Mouse (Mus musculus): ENCODE results near the gene Gramd4. TPM values are rescaled to one million over a fixed set of nuclear protein-coding genes. Genes with fewer than 3 reads are reported as not detected.

Gramd4 gene
- polyA plus RNA-seq, 1 experiment from 2014 or later, result 15.1 TPM

- WGBS (ENCODE audit: insufficient replicate concordance), result 86% methylated on average over 10 of the region's 10 CpGs
- no peak for ATAC-seq
- H3K9me3 ChIP-seq (replicated peaks), result no peaks in the 10 kb centered on the region
- no peak overlapping the region for H3K27ac ChIP-seq
- no peaks in the 10 kb centered on the region for H3K4me1 ChIP-seq
- peaks cover 91% of the 10 kb centered on the region for H3K36me3 ChIP-seq
- H3K4me2 ChIP-seq, result no peak overlapping the region
- no peak overlapping the region for H3K9ac ChIP-seq
- H3K4me3 ChIP-seq, result no peak overlapping the region
- H3K27me3 ChIP-seq (replicated peaks), result no peaks in the 10 kb centered on the region
These were observed 73.2 kb downstream of the Gramd4 start for GRCm38 (mm10) chr15:86130657-86131056.

GRCm38 (mm10) chr15:86134941-86135783, 77.7 kb downstream of the Gramd4 start:
- ATAC-seq, result no peak
- H3K4me2 ChIP-seq, result no peak overlapping the region
- no peaks in the 10 kb centered on the region for H3K27me3 ChIP-seq (replicated peaks)
- WGBS (ENCODE audit: insufficient replicate concordance), result 47% methylated on average over 18 of the region's 18 CpGs
- no peak overlapping the region for H3K4me3 ChIP-seq
- H3K9me3 ChIP-seq (replicated peaks), result no peaks in the 10 kb centered on the region
- H3K27ac ChIP-seq, result no peak overlapping the region
- peaks cover 64% of the 10 kb centered on the region for H3K36me3 ChIP-seq
- H3K4me1 ChIP-seq, result no peaks in the 10 kb centered on the region
- H3K9ac ChIP-seq, result no peak overlapping the region

GRCm38 (mm10) chr15:86137638-86138037, 80.1 kb downstream of the Gramd4 start:
- 45% methylated on average over 4 of the region's 4 CpGs for WGBS (ENCODE audit: insufficient replicate concordance)
- no peak overlapping the region for H3K4me3 ChIP-seq

DNA sequence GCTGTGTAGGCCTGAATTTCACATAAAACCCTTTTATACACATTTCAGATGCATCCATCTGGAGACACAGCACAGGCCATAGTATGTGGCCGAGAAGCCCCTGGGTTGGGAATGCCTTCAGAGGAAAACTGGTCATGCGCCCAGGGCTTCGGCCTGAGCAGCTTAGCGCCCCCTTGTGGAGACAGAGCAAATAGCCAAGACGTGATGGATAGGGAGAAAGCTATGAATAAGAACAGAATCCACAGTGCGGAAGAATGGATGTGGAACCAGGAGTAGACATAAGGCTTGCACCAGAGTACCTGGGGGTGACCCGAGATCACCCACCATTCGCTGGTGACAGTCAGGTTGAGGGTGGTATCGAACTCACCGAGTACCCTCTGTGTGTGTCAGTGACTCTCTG, 82.8 kb downstream of the Gramd4 start:
- Histone ChIP-seq H3K9me3 (replicated peaks) (no peaks in the 10 kb centered on the region), H3K4me1 (no peaks in the 10 kb centered on the region), H3K4me2 (no peak overlapping the region), H3K27me3 (replicated peaks) (no peaks in the 10 kb centered on the region), H3K27ac (no peak overlapping the region), H3K9ac (no peak overlapping the region), H3K36me3 (peaks cover 30% of the 10 kb centered on the region), H3K4me3 (no peak overlapping the region)
- 34% methylated on average over 10 of the region's 10 CpGs for WGBS (ENCODE audit: insufficient replicate concordance)
- ATAC-seq, result no peak

More at GRCm38 (mm10) chr15:86137638-86138037, 80.1 kb downstream of the Gramd4 start:
- H3K4me1 ChIP-seq, result no peaks in the 10 kb centered on the region
- no peaks in the 10 kb centered on the region for H3K9me3 ChIP-seq (replicated peaks)
- H3K36me3 ChIP-seq, result peaks cover 50% of the 10 kb centered on the region
- no peaks in the 10 kb centered on the region for H3K27me3 ChIP-seq (replicated peaks)
- no peak overlapping the region for H3K4me2 ChIP-seq
- no peak overlapping the region for H3K9ac ChIP-seq
- ATAC-seq, result no peak
- H3K27ac ChIP-seq, result no peak overlapping the region

DNA sequence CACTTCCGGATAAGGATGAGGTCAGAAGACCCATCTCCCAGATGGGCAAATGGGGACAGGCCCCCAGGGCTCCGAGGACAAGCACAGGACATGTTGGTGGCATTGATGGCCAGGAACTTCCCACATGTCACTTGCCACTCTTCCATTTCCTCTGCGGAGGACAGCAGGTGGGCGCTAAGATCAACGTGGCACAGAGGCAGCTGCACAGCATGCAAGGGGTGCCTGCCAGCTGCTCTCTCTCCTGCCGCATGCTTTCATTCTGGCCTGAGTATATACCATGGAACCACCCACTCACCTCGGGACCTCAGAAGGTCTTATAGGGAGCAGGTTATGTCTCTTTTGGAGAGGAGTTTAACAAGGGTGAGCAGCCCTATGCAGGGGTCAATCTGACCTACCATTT, 87.1 kb downstream of the Gramd4 start:
- no peaks in the 10 kb centered on the region for H3K9me3 ChIP-seq (replicated peaks)
- 71% methylated on average over 7 of the region's 7 CpGs for WGBS (ENCODE audit: insufficient replicate concordance)
- H3K4me1 ChIP-seq, result no peaks in the 10 kb centered on the region
- no peaks in the 10 kb centered on the region for H3K27me3 ChIP-seq (replicated peaks)
- no peak overlapping the region for H3K9ac ChIP-seq
- H3K4me3 ChIP-seq, result no peak overlapping the region
- no peak overlapping the region for H3K27ac ChIP-seq
- no peak for ATAC-seq
- H3K36me3 ChIP-seq, result peaks cover 35% of the 10 kb centered on the region
- H3K4me2 ChIP-seq, result no peak overlapping the region

- Histone ChIP-seq H3K4me3 (no peak overlapping the region), H3K9me3 (replicated peaks) (no peaks in the 10 kb centered on the region), H3K4me1 (no peaks in the 10 kb centered on the region), H3K4me2 (no peak overlapping the region), H3K9ac (no peak overlapping the region), H3K27me3 (replicated peaks) (no peaks in the 10 kb centered on the region), H3K27ac (no peak overlapping the region), H3K36me3 (peaks cover 35% of the 10 kb centered on the region)
- ATAC-seq, result no peak
- WGBS (ENCODE audit: insufficient replicate concordance), result 69% methylated on average over 7 of the region's 7 CpGs
These were observed 87.6 kb downstream of the Gramd4 start for GRCm38 (mm10) chr15:86145046-86145445.

DNA sequence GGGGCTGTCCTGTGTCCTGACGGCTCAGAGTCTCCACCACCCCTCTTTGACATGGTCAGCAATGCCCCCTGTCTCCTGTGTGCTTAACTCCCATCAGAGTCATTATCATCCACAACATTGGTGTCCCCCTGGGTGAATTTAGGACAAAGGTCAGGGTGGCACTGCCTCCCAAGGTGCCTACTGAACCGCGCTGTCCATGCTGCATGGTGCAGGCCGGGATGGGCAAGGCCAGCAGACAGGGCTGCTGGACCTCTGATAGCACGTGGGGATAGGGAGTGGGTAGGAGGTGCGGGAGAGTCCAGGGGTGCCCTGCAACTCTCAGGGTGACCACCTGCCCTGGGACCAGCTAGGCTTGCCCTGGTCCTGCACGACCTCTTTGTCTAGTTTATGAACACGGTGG, 89.4 kb downstream of the Gramd4 start:
- Histone ChIP-seq H3K27me3 (replicated peaks) (no peaks in the 10 kb centered on the region), H3K9ac (no peak overlapping the region), H3K4me3 (no peak overlapping the region), H3K4me2 (no peak overlapping the region), H3K36me3 (peaks cover 45% of the 10 kb centered on the region), H3K27ac (no peak overlapping the region), H3K9me3 (replicated peaks) (no peaks in the 10 kb centered on the region), H3K4me1 (no peaks in the 10 kb centered on the region)
- no peak for ATAC-seq
- WGBS (ENCODE audit: insufficient replicate concordance), result 75% methylated on average over 8 of the region's 8 CpGs

GRCm38 (mm10) chr15:86150593-86150992, 93.1 kb downstream of the Gramd4 start:
- Histone ChIP-seq H3K9ac (no peak overlapping the region), H3K4me2 (no peak overlapping the region), H3K27ac (no peak overlapping the region), H3K27me3 (replicated peaks) (no peaks in the 10 kb centered on the region), H3K4me3 (no peak overlapping the region), H3K36me3 (peaks cover 57% of the 10 kb centered on the region), H3K9me3 (replicated peaks) (no peaks in the 10 kb centered on the region), H3K4me1 (no peaks in the 10 kb centered on the region)
- ATAC-seq, result no peak
- 78% methylated on average over 4 of the region's 4 CpGs for WGBS (ENCODE audit: insufficient replicate concordance)

GRCm38 (mm10) chr15:86153481-86153960, 96.0 kb downstream of the Gramd4 start:
- Histone ChIP-seq H3K9ac (no peak overlapping the region), H3K4me1 (no peaks in the 10 kb centered on the region), H3K36me3 (peaks cover 47% of the 10 kb centered on the region), H3K4me3 (no peak overlapping the region), H3K27me3 (replicated peaks) (no peaks in the 10 kb centered on the region), H3K9me3 (replicated peaks) (no peaks in the 10 kb centered on the region), H3K27ac (no peak overlapping the region), H3K4me2 (no peak overlapping the region)
- 78% methylated on average over 12 of the region's 12 CpGs for WGBS (ENCODE audit: insufficient replicate concordance)
- ATAC-seq, result no peak

DNA sequence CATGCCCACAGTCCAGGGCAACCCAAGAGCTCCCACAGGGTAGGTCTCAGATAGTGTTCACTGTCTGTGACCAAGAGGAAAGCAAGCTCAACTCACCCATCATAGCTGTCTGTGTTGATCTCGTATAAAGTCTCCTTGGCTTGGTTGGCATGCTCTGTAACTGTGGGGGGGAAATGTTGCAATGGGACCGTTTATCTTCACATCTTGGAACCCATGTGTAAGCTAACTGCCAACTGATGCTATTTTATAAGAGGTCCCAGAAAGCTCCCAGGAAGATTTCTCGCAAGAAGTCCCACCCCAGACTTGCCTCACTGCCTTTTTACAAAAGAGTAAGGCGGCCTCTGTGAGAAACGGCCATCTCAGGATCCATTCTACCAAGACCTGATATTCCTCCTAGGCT, 99.0 kb downstream of the Gramd4 start:
- Histone ChIP-seq H3K36me3 (peaks cover 31% of the 10 kb centered on the region), H3K9ac (no peak overlapping the region), H3K4me3 (no peak overlapping the region), H3K4me2 (no peak overlapping the region), H3K27me3 (replicated peaks) (no peaks in the 10 kb centered on the region), H3K27ac (no peak overlapping the region), H3K9me3 (replicated peaks) (no peaks in the 10 kb centered on the region), H3K4me1 (peaks cover 11% of the 10 kb centered on the region; the same call in 1 of the 2 replicates)
- no peak for ATAC-seq
- WGBS (ENCODE audit: insufficient replicate concordance), result 71% methylated on average over 5 of the region's 5 CpGs

- no peak overlapping the region for H3K4me2 ChIP-seq
- peaks cover 16% of the 10 kb centered on the region for H3K36me3 ChIP-seq
- H3K27me3 ChIP-seq (replicated peaks), result no peaks in the 10 kb centered on the region
- H3K4me1 ChIP-seq, result peaks cover 11% of the 10 kb centered on the region; the same call in 1 of the 2 replicates
- H3K27ac ChIP-seq, result no peak overlapping the region
- H3K9ac ChIP-seq, result no peak overlapping the region
- ATAC-seq, result no peak
- no peaks in the 10 kb centered on the region for H3K9me3 ChIP-seq (replicated peaks)
- 52% methylated on average over 16 of the region's 16 CpGs for WGBS (ENCODE audit: insufficient replicate concordance)
- H3K4me3 ChIP-seq, result no peak overlapping the region
These were observed 101.6 kb downstream of the Gramd4 start for GRCm38 (mm10) chr15:86159093-86159492.

DNA sequence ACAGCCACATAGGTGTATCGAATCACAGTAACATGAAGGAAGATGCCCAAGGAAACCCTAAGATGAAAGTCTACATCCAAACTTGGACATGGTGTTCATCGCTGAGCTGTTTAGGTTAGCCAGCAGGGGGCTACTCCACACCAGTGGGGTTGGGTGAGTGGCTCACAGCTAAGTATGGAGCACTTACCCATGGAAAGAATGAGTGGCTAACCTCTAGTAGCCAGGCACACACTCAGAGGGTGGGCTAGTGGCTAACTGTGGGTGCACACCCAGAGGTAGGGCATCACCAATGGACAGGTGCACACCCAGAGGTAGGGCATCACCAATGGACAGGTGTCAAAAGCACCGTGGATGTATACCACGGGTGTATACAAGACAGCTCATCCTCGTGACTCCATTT, 102.2 kb downstream of the Gramd4 start:
- H3K4me2 ChIP-seq, result no peak overlapping the region
- no peak overlapping the region for H3K27ac ChIP-seq
- no peaks in the 10 kb centered on the region for H3K9me3 ChIP-seq (replicated peaks)
- peaks cover 11% of the 10 kb centered on the region for H3K36me3 ChIP-seq
- no peaks in the 10 kb centered on the region for H3K27me3 ChIP-seq (replicated peaks)
- H3K4me1 ChIP-seq, result peaks cover 11% of the 10 kb centered on the region; the same call in 1 of the 2 replicates
- no peak overlapping the region for H3K9ac ChIP-seq
- 69% methylated on average over 5 of the region's 5 CpGs for WGBS (ENCODE audit: insufficient replicate concordance)
- ATAC-seq, result no peak
- H3K4me3 ChIP-seq, result no peak overlapping the region

All from liver, embryonic 12.5 days (tissue).